Mouse (Mus musculus): ENCODE measurements around the gene Zfp984. TPM values are rescaled to one million over a fixed set of nuclear protein-coding genes. Genes with fewer than 3 reads are reported as not detected.
"Not testable (repeated sequence)": the region's sequence is repeated elsewhere in the genome, so short reads cannot be mapped to it uniquely, and the experiment has no call there.

Zfp984 gene
- polyA plus RNA-seq, 1 experiment from 2014 or later, result 12.8 TPM

- not testable (repeated sequence) for H3K27ac ChIP-seq (ENCODE audit: low read length); H3K27me3 ChIP-seq (replicated peaks; ENCODE audit: control insufficient read depth, insufficient read depth, low read length); H3K36me3 ChIP-seq (ENCODE audit: control insufficient read depth, insufficient read depth, low read length); H3K4me1 ChIP-seq (ENCODE audit: control insufficient read depth, insufficient read depth, low read length); H3K9me3 ChIP-seq (ENCODE audit: control insufficient read depth, low read length)
- ATAC-seq, result peak; percentile 28; the same call in 1 of the 2 replicates
- peak overlapping the region; percentile 48 for H3K4me3 ChIP-seq (ENCODE audit: low read length)
- peak overlapping the region; percentile 51 for H3K9ac ChIP-seq (ENCODE audit: low read depth, low read length)
- peak overlapping the region; percentile 55 for H3K4me2 ChIP-seq (ENCODE audit: low read depth, low read length)
- 26% methylated on average over 55 of the region's 63 CpGs for WGBS
Observed at GRCm38 (mm10) chr4:147738636-147739369, 70.8 kb downstream of the Zfp984 start.

Other genes starting within 250 kb of the Zfp984 start
- 1.7 and 1.9 TPM in 2 replicates for gene Zfp979, start 167.3 kb downstream of the Zfp984 start, polyA plus RNA-seq (2015; fragmentation: Nextera tagmentation; extraction: Ambion mirVana)
- not detected in 2 replicates for gene Zfp534, start 107.2 kb downstream of the Zfp984 start, polyA plus RNA-seq (2015; fragmentation: Nextera tagmentation; extraction: Ambion mirVana)
- 3.5 and 4.3 TPM in 2 replicates for gene Zfp933, start 38.6 kb upstream of the Zfp984 start, polyA plus RNA-seq (2015; fragmentation: Nextera tagmentation; extraction: Ambion mirVana)
- gene Miip, start 59.0 kb upstream of the Zfp984 start, polyA plus RNA-seq (2015; fragmentation: Nextera tagmentation; extraction: Ambion mirVana), result 33.5 and 38.1 TPM in 2 replicates
- 7.4 and 7.6 TPM in 2 replicates for gene Fv1, start 59.2 kb upstream of the Zfp984 start, polyA plus RNA-seq (2015; fragmentation: Nextera tagmentation; extraction: Ambion mirVana)
- gene Mfn2, start 94.9 kb upstream of the Zfp984 start, polyA plus RNA-seq (2015; fragmentation: Nextera tagmentation; extraction: Ambion mirVana), result 50.8 and 59.7 TPM in 2 replicates
- gene Plod1, start 127.0 kb upstream of the Zfp984 start, polyA plus RNA-seq (2015; fragmentation: Nextera tagmentation; extraction: Ambion mirVana), result 39.0 and 42.7 TPM in 2 replicates
- gene 2510039O18Rik, start 131.1 kb upstream of the Zfp984 start, polyA plus RNA-seq (2015; fragmentation: Nextera tagmentation; extraction: Ambion mirVana), result 4.5 and 11.3 TPM in 2 replicates
- not detected in 2 replicates for gene Nppb, start 176.0 kb upstream of the Zfp984 start, polyA plus RNA-seq (2015; fragmentation: Nextera tagmentation; extraction: Ambion mirVana)
- gene Nppa, start 190.9 kb upstream of the Zfp984 start, polyA plus RNA-seq (2015; fragmentation: Nextera tagmentation; extraction: Ambion mirVana), result 0.22 and 0.51 TPM in 2 replicates
- 4.5 TPM in 2 replicates for gene Clcn6, start 229.0 kb upstream of the Zfp984 start, polyA plus RNA-seq (2015; fragmentation: Nextera tagmentation; extraction: Ambion mirVana)
- gene Mthfr, start 229.3 kb upstream of the Zfp984 start, polyA plus RNA-seq (2015; fragmentation: Nextera tagmentation; extraction: Ambion mirVana), result 14.3 and 19.4 TPM in 2 replicates

Data from intestine, embryonic 16.5 days (tissue).